Mouse (Mus musculus): ENCODE data around the gene Pkd1. TPM values are rescaled to one million over a fixed set of nuclear protein-coding genes. Genes with fewer than 3 reads are reported as not detected.

The Pkd1 gene
- polyA plus RNA-seq, 1 experiment, result 75.7 TPM

GRCm38 (mm10) chr17:24565792-24566191 lies 16.2 kb downstream of the Pkd1 start:
- no peak for DNase-seq (ENCODE audit: low read depth)

DNA sequence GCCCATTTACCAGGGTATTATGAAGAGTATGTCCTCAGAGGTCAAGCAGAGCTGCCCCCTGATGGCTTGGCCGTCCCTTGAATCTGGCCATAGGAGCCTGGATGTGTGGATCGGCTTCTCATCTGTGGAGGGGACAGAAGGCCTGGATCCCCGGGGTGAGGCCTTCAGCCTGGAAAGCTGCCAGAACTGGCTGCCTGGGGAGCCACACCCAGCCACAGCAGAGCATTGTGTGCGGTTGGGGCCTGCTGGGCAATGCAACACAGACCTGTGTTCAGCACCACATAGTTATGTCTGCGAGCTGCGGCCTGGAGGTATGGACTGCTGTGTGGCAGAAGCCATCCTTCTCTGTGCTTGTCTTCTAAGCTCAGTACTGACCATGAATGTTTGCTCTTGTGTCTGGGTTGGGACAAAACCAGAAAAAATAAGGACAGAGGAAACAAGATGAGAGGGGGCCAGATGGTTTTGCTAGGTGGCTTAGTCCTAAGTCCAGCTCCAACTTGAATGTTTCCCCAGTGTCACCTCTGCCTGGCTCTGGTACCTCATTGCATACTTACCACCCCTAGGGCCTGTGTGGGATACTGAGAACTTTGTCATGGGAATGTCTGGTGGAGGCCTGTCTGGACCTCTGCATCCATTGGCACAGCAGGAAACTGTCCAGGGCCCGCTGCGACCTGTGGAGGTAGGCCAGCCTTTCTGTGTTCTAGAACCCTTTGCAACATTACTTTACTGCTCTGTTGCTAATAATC lies 17.6 kb downstream of the Pkd1 start:
- DNase-seq (ENCODE audit: low read depth), result no peak

DNA sequence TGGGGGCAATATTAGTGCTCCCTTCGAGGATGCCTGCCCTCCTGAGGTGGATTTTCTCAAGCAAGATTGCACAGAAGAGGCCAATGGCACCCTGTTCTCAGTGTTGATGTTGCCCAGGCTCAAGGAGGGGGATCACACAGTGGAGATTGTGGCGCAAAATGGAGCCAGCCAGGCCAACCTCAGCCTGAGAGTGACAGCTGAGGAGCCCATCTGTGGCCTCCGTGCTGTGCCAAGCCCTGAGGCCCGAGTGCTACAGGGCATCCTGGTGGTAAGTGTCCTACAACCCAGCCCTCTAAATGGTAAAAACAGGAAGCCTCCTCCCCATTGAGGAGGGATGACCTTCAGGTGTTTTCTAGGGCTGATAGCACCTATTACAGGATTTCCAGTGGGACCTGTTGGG lies 20.2 kb downstream of the Pkd1 start:
- DNase-seq (ENCODE audit: low read depth), result no peak

GRCm38 (mm10) chr17:24572651-24573245 lies 23.1 kb downstream of the Pkd1 start:
- DNase-seq (ENCODE audit: low read depth), result no peak

DNA sequence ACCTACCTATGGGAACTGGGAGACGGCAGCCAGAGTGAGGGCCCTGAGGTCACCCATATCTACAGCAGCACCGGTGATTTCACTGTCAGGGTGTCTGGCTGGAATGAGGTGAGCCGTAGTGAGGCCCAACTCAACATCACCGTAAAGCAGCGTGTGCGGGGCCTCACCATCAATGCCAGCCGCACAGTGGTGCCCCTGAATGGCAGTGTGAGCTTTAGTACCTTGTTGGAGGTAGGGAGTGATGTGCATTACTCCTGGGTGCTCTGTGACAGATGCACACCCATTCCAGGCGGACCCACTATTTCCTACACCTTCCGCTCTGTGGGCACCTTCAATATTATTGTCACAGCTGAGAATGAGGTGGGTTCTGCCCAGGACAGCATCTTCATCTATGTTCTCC lies 24.2 kb downstream of the Pkd1 start:
- DNase-seq (ENCODE audit: low read depth), result no peak

- no peak for DNase-seq (ENCODE audit: low read depth)
These were observed 29.9 kb downstream of the Pkd1 start for GRCm38 (mm10) chr17:24579532-24579931.

DNA sequence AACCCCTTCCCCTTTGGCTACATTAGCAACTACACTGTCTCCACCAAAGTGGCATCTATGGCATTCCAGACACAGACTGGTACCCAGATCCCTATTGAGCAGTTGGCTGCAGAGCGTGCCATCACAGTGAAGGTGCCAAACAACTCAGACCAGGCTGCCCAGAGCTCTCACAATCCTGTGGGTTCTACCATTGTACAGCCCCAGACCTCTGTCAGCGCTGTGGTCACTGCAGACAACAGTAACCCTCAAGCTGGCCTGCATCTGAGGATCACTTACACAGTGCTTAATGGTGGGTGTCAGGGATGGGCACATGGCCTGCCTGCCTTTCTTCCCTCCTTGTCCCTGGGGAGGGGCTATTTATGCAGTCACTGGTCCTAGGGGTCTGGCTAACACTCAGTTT lies 30.7 kb downstream of the Pkd1 start:
- DNase-seq (ENCODE audit: low read depth), result no peak

DNA sequence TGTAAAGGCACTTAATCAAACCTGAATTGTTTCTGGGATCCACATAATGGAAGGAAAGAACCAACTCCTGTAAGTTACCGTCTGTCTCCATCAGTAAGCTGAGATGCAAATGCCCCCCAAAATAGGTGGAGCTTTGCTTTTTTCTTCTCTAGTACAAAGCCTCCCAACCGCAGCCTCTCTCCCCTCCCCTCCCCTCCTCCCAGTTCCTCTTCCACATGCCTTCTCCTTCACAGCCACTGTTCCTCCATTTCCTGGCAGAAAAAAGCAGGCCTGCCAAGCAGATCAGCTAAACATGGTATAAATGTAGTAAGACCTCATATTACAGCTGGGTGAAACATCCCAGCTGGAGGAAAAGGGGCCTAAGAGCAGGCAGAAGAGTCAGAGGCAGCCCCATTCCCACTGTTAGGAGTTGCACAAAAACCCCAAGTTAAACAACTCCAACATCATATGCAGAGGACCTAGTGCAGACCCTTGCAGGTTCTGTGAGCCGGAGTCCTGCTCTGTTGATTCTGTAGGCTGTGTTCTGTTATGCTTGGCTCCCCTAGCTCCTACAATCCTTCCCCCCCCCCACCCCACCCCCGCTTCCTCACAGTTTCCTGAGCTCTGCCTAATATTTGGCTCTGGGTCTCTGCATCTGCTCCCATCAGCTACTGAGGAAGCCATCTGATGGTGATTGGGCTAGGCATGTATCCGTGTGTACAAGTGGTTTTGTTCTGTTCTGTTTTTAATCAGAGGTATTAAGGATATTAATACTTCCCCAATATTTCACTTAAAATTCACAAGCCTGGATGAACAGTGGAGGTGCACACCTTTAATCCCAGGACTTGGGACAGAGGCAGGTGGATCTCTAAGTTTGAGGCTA lies 34.2 kb downstream of the Pkd1 start:
- no peak for DNase-seq (ENCODE audit: low read depth)

GRCm38 (mm10) chr17:24584520-24584919 lies 34.9 kb downstream of the Pkd1 start:
- DNase-seq (ENCODE audit: low read depth), result no peak

- no peak for DNase-seq (ENCODE audit: low read depth)
These were observed 36.9 kb downstream of the Pkd1 start for GRCm38 (mm10) chr17:24586532-24586931.

- no peak for DNase-seq (ENCODE audit: low read depth)
These were observed 41.3 kb downstream of the Pkd1 start for GRCm38 (mm10) chr17:24590943-24591342.

GRCm38 (mm10) chr17:24591695-24592094 lies 42.1 kb downstream of the Pkd1 start:
- no peak for DNase-seq (ENCODE audit: low read depth)

DNA sequence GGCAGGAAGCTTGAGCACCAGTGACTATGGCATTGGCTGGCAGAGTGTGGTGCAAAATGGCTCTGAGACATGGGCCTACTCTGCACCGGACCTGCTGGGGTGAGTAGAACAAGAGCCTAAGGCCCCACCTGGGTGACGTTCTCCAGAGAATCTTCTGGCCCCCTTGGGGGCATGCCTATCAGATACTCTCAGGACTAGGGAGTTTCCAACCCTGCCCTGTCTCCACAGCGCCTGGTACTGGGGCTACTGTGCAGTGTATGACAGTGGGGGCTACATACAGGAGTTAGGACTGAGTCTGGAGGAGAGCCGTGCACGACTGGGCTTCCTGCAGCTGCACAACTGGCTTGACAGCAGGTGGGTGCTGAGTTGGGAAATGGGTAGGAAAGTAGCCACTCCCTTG lies 43.6 kb downstream of the Pkd1 start:
- DNase-seq (ENCODE audit: low read depth), result no peak

GRCm38 (mm10) chr17:24593992-24594890 lies 44.6 kb downstream of the Pkd1 start:
- DNase-seq (ENCODE audit: low read depth), result no peak

DNA sequence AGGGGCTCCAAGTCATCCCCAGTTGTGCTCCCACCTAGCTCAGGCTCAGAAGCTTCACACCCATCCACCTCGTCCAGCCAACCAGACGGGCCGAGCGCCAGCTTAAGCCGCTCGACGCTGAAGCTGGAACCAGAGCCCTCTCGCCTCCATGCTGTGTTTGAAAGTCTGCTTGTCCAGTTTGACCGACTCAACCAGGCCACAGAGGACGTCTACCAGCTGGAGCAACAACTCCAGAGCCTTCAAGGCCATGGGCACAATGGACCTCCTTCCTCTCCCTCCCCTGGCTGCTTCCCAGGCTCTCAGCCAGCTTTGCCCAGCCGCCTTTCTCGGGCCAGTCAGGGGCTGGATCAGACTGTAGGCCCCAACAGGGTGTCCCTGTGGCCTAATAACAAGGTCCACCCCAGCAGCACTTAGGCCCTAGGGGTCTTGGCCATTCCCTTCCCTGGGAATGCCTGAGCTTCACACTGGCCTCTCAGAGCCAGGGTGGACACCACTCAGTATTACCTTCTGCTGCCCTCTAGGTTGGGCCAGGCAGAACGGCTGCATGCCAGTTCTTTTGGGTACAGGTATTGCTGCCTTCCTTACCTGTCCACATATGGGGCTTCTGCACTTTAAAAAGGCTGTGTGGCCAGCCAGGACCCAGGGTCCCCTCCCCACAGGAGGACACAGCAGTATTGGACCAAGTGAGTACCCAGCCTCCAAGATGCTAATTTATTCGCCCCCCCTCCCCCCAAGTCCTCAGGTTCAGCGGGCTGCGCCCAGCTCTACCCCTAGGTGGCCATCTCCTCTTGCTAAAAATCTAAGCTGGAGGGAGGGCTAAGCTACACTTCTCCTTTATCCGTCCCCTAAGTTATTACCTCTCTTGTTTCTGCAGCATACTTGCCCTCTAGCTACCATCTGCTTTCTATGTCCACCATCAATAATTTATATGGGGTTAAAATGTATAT lies 45.8 kb downstream of the Pkd1 start:
- DNase-seq (ENCODE audit: low read depth), result no peak

DNA sequence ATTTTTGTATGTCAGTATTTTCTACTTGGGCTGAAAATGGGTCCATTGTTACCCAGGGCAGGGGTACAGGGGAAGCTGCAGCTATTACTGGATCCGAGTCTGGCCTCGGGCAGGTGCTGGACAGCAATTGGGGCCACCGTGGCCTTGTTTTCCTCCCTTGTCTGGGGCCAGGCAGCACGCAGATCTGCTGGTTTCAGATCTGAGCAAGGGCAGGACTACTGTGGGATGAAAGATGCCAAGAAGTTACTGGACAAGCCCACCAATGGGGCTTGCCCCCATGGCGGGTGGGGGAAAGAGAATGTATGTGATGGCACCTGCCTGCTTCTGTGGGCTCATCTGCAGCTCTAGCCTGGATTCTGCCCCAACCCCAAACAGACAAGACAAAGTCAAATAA lies 46.4 kb downstream of the Pkd1 start:
- DNase-seq (ENCODE audit: low read depth), result no peak

- no peak for DNase-seq (ENCODE audit: low read depth)
These were observed 47.0 kb downstream of the Pkd1 start for GRCm38 (mm10) chr17:24596471-24597183.

- DNase-seq (ENCODE audit: low read depth), result no peak
These were observed 48.4 kb downstream of the Pkd1 start for GRCm38 (mm10) chr17:24597989-24598388.

DNA sequence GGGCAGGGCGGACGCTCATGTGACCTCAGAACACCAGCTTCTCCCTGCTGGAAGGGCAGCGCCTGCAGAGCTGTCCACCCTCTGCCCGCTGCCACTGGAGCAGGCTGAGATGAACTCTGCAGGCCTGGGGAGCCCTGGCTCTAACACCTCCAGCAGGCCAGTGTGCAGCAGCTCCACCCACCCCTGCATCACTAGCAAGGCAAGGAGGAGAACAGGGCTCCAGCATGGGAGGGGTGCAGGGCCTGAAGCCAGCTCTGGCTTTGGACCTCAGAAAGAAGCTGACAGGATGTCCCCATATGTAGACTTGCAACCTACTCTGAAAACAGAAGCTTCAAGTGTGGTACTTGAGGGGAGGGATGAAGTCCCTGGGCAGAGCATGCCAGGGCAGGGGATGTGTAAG lies 50.9 kb downstream of the Pkd1 start:
- no peak for DNase-seq (ENCODE audit: low read depth)

DNA sequence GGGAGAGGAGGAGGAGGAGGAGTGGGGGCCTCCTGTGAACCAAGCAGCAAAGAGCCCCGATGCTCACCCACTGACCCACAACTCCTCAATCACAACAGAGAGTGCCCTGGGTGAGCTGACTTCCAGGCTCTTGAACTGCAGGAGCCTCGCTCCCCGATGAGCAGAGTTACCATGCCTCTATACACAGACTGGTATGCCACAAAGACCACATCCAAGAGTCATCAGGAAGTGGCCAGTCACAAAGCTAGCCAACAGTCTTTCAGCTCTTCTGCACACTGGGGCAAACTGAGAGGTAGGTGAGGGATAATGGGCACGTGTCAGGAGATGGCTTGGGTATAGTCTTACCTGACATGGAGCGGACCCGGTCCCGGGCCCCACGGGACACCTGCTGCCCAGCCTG lies 54.3 kb downstream of the Pkd1 start:
- no peak for DNase-seq (ENCODE audit: low read depth)
